Comparison of ENCODE assay signal across 8 mouse cellular contexts in the genomic region with DNA sequence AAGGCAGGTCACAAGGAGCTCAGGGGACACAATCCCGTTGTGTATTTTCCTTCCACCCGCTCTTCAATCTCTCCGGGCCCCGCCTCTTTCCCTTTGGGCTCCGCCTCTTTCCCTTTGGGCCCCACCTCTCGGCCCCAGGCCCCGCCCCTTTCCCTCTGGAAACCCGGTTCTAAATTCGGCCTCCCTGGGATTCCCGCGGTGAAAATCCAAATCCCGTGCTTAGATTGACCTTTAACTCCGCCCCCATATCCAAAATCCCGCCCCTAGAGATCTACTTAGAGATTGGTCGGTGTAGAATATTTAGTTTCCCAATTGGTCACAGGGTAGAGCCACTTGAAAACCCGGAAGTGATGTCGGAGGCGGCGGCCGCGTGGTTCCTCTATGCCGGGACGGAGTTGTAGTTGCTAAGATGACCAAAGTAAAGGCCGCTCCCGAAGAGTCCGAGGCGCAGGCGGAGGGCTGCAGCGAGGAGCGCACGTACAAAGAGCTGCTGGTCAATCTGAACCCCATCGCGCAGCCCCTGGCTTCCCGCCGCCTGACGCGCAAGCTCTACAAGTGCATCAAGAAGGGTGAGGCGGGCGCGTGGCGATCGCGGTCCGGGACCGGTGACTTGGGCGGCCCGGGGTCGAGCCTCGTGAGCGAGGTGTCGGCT. TPM values are rescaled to one million over a fixed set of nuclear protein-coding genes. Genes with fewer than 3 reads are reported as not detected.
DNase-seq lines count a peak whose midpoint lies in the region; ATAC-seq and TF ChIP-seq lines count a peak whose summit lies in the region.

A gene (plus strand): TSS at position 327 of the 652 bp plus-strand sequence.

- H3K9ac ChIP-seq in ES-Bruce4 (ENCODE audit: low read depth, poor library complexity, severe bottlenecking) = peak within 1 kb of the TSS; percentile 96
- peak within 1 kb of the TSS; percentile 78 for H3K9ac ChIP-seq in forebrain, embryonic 13.5 days
- H3K9ac ChIP-seq in liver, postnatal 0 days (replicated peaks) = peak within 1 kb of the TSS; percentile 93
- H3K9ac ChIP-seq in neural tube, embryonic 14.5 days (replicated peaks; ENCODE audit: low read depth, low read length) = peak within 1 kb of the TSS; percentile 67

- no peaks in the 10 kb centered on the region for H3K4me1 ChIP-seq in ES-Bruce4 (ENCODE audit: control insufficient read depth, insufficient read depth, low read length)
- peaks cover 23% of the 10 kb centered on the region for H3K4me1 ChIP-seq in forebrain, embryonic 13.5 days
- peaks cover 25% of the 10 kb centered on the region for H3K4me1 ChIP-seq in liver, postnatal 0 days (ENCODE audit: insufficient read depth)
- H3K4me1 ChIP-seq in neural tube, embryonic 14.5 days (ENCODE audit: control insufficient read depth, insufficient read depth, low read length) = peaks cover 10% of the 10 kb centered on the region

- DNase-seq in heart, postnatal 10 days = peak; percentile 96 to 97
- DNase-seq in large intestine, adult 2 months (ENCODE audit: low read depth, low spot score) = peak; percentile 98
- DNase-seq in liver, postnatal 0 days = peak; percentile 96
- peak; percentile 99 for DNase-seq in testis, postnatal 10 days (ENCODE audit: low spot score)

- peak within 1 kb of the TSS; percentile 86 for H3K4me2 ChIP-seq in forebrain, embryonic 13.5 days
- peak within 1 kb of the TSS; percentile 94 for H3K4me2 ChIP-seq in liver, postnatal 0 days (ENCODE audit: low read depth, low read length)
- H3K4me2 ChIP-seq in neural tube, embryonic 14.5 days (ENCODE audit: low read depth, low read length) = peak within 1 kb of the TSS; percentile 91

- peak within 1 kb of the TSS; percentile 92 for H3K4me3 ChIP-seq in ES-Bruce4 (ENCODE audit: low read depth, low read length)
- H3K4me3 ChIP-seq in forebrain, embryonic 13.5 days = peak within 1 kb of the TSS; percentile 92
- H3K4me3 ChIP-seq in liver, postnatal 0 days (ENCODE audit: low read depth, low read length) = peak within 1 kb of the TSS; percentile 81
- peak within 1 kb of the TSS; percentile 75 for H3K4me3 ChIP-seq in neural tube, embryonic 14.5 days (ENCODE audit: low read depth, low read length)

- WGBS in forebrain, embryonic 13.5 days = under 1% methylated on average over 51 of the region's 51 CpGs
- under 1% methylated on average over 51 of the region's 51 CpGs for whole genome bisulfite sequencing in large intestine, adult 2 months
- under 1% methylated on average over 51 of the region's 51 CpGs for WGBS in liver, postnatal 0 days (ENCODE audit: insufficient replicate concordance)
- under 1% methylated on average over 51 of the region's 51 CpGs for WGBS in neural tube, embryonic 14.5 days

- TF ChIP-seq CTCF in ES-Bruce4 (IDR thresholded peaks at IDR 0.05; ENCODE audit: low read depth, low read length) = no peak
- TF ChIP-seq CTCF in liver, postnatal 0 days (IDR thresholded peaks at IDR 0.05; ENCODE audit: low read depth) = no peak

- no peak for TF ChIP-seq EP300 in ES-Bruce4 (IDR thresholded peaks at IDR 0.05; ENCODE audit: insufficient read depth, low read depth, low read length)
- TF ChIP-seq EP300 in liver, postnatal 0 days (IDR thresholded peaks at IDR 0.05; ENCODE audit: low read depth) = peak; percentile 67

- H3K36me3 ChIP-seq in ES-Bruce4 (ENCODE audit: control insufficient read depth, insufficient read depth, low read length, poor library complexity, severe bottlenecking) = peaks cover 32% of the 10 kb centered on the region
- H3K36me3 ChIP-seq in forebrain, embryonic 13.5 days (ENCODE audit: poor library complexity, severe bottlenecking) = peaks cover 32% of the 10 kb centered on the region
- peaks cover 26% of the 10 kb centered on the region for H3K36me3 ChIP-seq in liver, postnatal 0 days (replicated peaks; ENCODE audit: insufficient read depth, low read length)
- H3K36me3 ChIP-seq in neural tube, embryonic 14.5 days (ENCODE audit: control insufficient read depth, insufficient read depth, low read length) = peaks cover 26% of the 10 kb centered on the region

- intact Hi-C loops in heart, postnatal 10 days (cut with DNase I) = loop anchor here (1.0 to 2.0 kb wide), 2 partner anchors 17 to 31 kb away; a partner anchor contains a TSS

- peak within 1 kb of the TSS; percentile 75 for H3K27ac ChIP-seq in ES-Bruce4 (ENCODE audit: insufficient read depth, low read length)
- H3K27ac ChIP-seq in forebrain, embryonic 13.5 days = no peak within 1 kb of the TSS
- peak within 1 kb of the TSS; percentile 80 for H3K27ac ChIP-seq in liver, postnatal 0 days (ENCODE audit: low read depth)
- H3K27ac ChIP-seq in neural tube, embryonic 14.5 days (ENCODE audit: low read depth, low read length) = peak within 1 kb of the TSS; percentile 16; the same call in 1 of the 2 replicates

- no peaks in the 10 kb centered on the region for H3K27me3 ChIP-seq in ES-Bruce4 (ENCODE audit: control insufficient read depth, insufficient read depth, low read length, poor library complexity, severe bottlenecking)
- H3K27me3 ChIP-seq in forebrain, embryonic 13.5 days = 0 out of 2 replicates have a peak, but pooled peaks cover 4% of the 10 kb centered on the region
- H3K27me3 ChIP-seq in liver, postnatal 0 days (ENCODE audit: insufficient read depth, low read length) = no peaks in the 10 kb centered on the region
- no peaks in the 10 kb centered on the region for H3K27me3 ChIP-seq in neural tube, embryonic 14.5 days (ENCODE audit: control insufficient read depth, insufficient read depth, low read length)

- no peaks in the 10 kb centered on the region for H3K9me3 ChIP-seq in ES-Bruce4 (replicated peaks; ENCODE audit: control insufficient read depth, insufficient read depth, low read length, poor library complexity, severe bottlenecking)
- H3K9me3 ChIP-seq in forebrain, embryonic 13.5 days (replicated peaks) = no peaks in the 10 kb centered on the region
- no peaks in the 10 kb centered on the region for H3K9me3 ChIP-seq in liver, postnatal 0 days (ENCODE audit: low read length)
- no peaks in the 10 kb centered on the region for H3K9me3 ChIP-seq in neural tube, embryonic 14.5 days (ENCODE audit: control insufficient read depth, low read length)

- peak; percentile 91 for ATAC-seq in cerebellum, adult (ENCODE audit: insufficient number of reproducible peaks, low FRiP score, low TSS enrichment)
- peak; percentile 96 for ATAC-seq in forebrain, embryonic 13.5 days
- peak; percentile 90 for ATAC-seq in liver, postnatal 0 days
- peak; percentile 95 for ATAC-seq in neural tube, embryonic 14.5 days (ENCODE audit: low read depth)

- peak; percentile 91 for TF ChIP-seq POLR2A in ES-Bruce4 (IDR thresholded peaks at IDR 0.05; ENCODE audit: insufficient read depth, low read length)

RNA-seq across cellular contexts. Expression of the gene that starts here (rescaled TPM):
- polyA plus RNA-seq in ES-Bruce4 (2011; ENCODE audit: insufficient read depth, insufficient read length, low read depth, missing spikeins) = 202 and 205 TPM in 2 replicates
- polyA plus RNA-seq in forebrain, embryonic 13.5 days (2015; fragmentation: Nextera tagmentation; extraction: Ambion mirVana) = 123 and 141 TPM in 2 replicates
- 10 to 100 TPM; 30.5 to 30.9 TPM for total RNA-seq in heart, postnatal 10 days (2021)
- 69.0 and 81.4 TPM in 2 replicates for polyA plus RNA-seq in large intestine, adult 2 months (2012; rRNA removed)
- 70.1 and 76.2 TPM in 2 replicates for polyA plus RNA-seq in liver, postnatal 0 days (2015; fragmentation: Nextera tagmentation; extraction: Ambion mirVana)
- 104 and 112 TPM in 2 replicates for polyA plus RNA-seq in neural tube, embryonic 14.5 days (2014; fragmentation: Nextera tagmentation; extraction: Ambion mirVana)
